Mouse (Mus musculus) lung, postnatal 0 days (tissue): ENCODE results near the gene Naip2.

Experiments
- CTCF ChIP-seq: IDR thresholded peaks from 2 replicates; pipeline ENCODE4 v1.5.1; 2016; ENCODE audit warnings: antibody characterized with exemption, mild to moderate bottlenecking
- EP300 ChIP-seq: IDR thresholded peaks from 2 replicates; pipeline ENCODE4 v1.6.1; 2016; ENCODE audit warnings: antibody characterized with exemption, mild to moderate bottlenecking, control low read depth

- TF ChIP-seq CTCF (no peak), EP300 (no peak)
Observed at GRCm38 (mm10) chr13:100103748-100104254, 98.1 kb downstream of the Naip2 start, which contains the start of gene Bdp1.
